Mouse (Mus musculus): ENCODE measurements around the gene Ctrl.

GRCm38 (mm10) chr8:105964506-105965265 is 31.0 kb upstream of the Ctrl start:
- TF ChIP-seq CTCF (IDR thresholded peaks at IDR 0.05; ENCODE audit: extremely low read depth, insufficient read depth, insufficient read length, insufficient replicate concordance): no peak
- TF ChIP-seq POLR2A (IDR thresholded peaks at IDR 0.05; ENCODE audit: low read depth, low read length): no peak
